Mouse (Mus musculus) C2C12 (cell line): ENCODE measurements around the gene Hivep2.

Experiments used
- CTCF ChIP-seq: IDR thresholded peaks from one replicate; pipeline ENCODE4 v1.5.1; 2011; ENCODE audit not compliant: control insufficient read depth, insufficient read depth, insufficient read length
- MYOD1 ChIP-seq: IDR thresholded peaks from one replicate; pipeline ENCODE4 v1.6.1; 2011; ENCODE audit warnings: low read depth; ENCODE audit not compliant: control insufficient read depth, insufficient read length
- MYOG ChIP-seq: IDR thresholded peaks from one replicate; pipeline ENCODE4 v1.6.1; 2011; ENCODE audit not compliant: control insufficient read depth, insufficient read length; ENCODE audit errors: extremely low read depth

- TF ChIP-seq MYOD1 (no peak), CTCF (no peak), MYOG (no peak)
Measured at GRCm38 (mm10) chr10:13993411-13993810, 27.5 kb downstream of the Hivep2 start.
